Mouse (Mus musculus) forebrain, embryonic 10.5 days (tissue): ENCODE measurements at regions not wholly inside any gene's neighbourhood (a gene's known extent, or its start where the extent isn't known, plus 50 kb on each side); places are given as distances from the start of the nearest gene placed in this dataset.
"Not testable (repeated sequence)": the region's sequence is repeated elsewhere in the genome, so short reads cannot be mapped to it uniquely, and the experiment has no call there.

Experiments used
- DNase-seq: peaks from one replicate; pipeline ENCODE4 v3.0.0-alpha.2; 2017; ENCODE audit warnings: low spot score; ENCODE audit errors: extremely low spot score
- H3K27ac ChIP-seq: fragments of 300-500 bp; sonication (generic); 2 replicates; pipeline ENCODE4 v1.5.1; 2016; ENCODE audit warnings: mild to moderate bottlenecking
- H3K27me3 ChIP-seq: fragments of 300-500 bp; sonication (generic); 2 replicates; pipeline ENCODE4 v1.6.1; 2016; ENCODE audit warnings: mild to moderate bottlenecking; ENCODE audit not compliant: poor library complexity, severe bottlenecking
- H3K36me3 ChIP-seq: fragments of 300-500 bp; sonication (generic); replicated peaks from 2 replicates; pipeline ENCODE4 v1.6.1; 2016; ENCODE audit warnings: mild to moderate bottlenecking, moderate library complexity
- H3K4me1 ChIP-seq: fragments of 300-500 bp; sonication (generic); 2 replicates; pipeline ENCODE4 v1.6.1; 2016
- H3K4me3 ChIP-seq: fragments of 300-500 bp; sonication (generic); 2 replicates; pipeline ENCODE4 v1.5.1; 2016; ENCODE audit warnings: mild to moderate bottlenecking, moderate library complexity
- H3K9me3 ChIP-seq: fragments of 300-500 bp; sonication (generic); 2 replicates; pipeline ENCODE4 v1.6.1; 2016; ENCODE audit warnings: mild to moderate bottlenecking, moderate library complexity
- WGBS: fragments of 180-500 bp; shearing (Covaris S2); methylation state at CpG from one replicate; pipeline ENCODE4 v1.1.7; 2016; 5-methylcytosine and 5-hydroxymethylcytosine counted together

GRCm38 (mm10) chr2:108785161-108785957, 495.2 kb upstream of the Kif18a start:
- no peaks in the 10 kb centered on the region for H3K27me3 ChIP-seq
- no peak for DNase-seq
- H3K27ac ChIP-seq, result no peak overlapping the region
- H3K4me3 ChIP-seq, result no peak overlapping the region
- H3K4me1 ChIP-seq, result no peaks in the 10 kb centered on the region
- no peaks in the 10 kb centered on the region for H3K9me3 ChIP-seq
- H3K36me3 ChIP-seq, result no peaks in the 10 kb centered on the region
- WGBS, result 88% methylated on average over 19 of the region's 19 CpGs

DNA sequence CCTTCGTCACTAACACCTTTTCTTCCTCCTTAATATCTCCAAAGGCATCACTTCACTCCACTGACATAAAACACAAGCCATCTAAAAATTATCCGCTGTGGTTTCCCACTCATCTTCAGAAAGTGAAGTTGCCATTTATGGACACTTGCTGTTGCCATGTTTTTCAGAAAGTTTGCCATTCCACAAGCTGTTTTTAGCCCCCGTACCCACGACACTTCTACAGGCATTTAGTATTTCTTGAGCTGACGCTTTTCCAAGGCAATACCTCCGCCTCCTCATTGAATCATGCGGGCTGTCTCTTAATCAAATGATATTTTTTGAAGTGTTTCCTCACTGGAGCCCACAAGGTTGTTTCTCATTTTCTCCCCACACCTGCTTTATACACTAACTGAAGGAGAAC, 491.4 kb upstream of the Kif18a start:
- Histone ChIP-seq H3K36me3 (no peaks in the 10 kb centered on the region), H3K4me3 (no peak overlapping the region), H3K27me3 (no peaks in the 10 kb centered on the region), H3K9me3 (no peaks in the 10 kb centered on the region), H3K4me1 (no peaks in the 10 kb centered on the region), H3K27ac (no peak overlapping the region)
- no peak for DNase-seq
- WGBS, result 91% methylated on average over 7 of the region's 7 CpGs

GRCm38 (mm10) chr2:108795145-108795544, 485.4 kb upstream of the Kif18a start:
- Histone ChIP-seq H3K4me3 (no peak overlapping the region), H3K4me1 (no peaks in the 10 kb centered on the region), H3K36me3 (no peaks in the 10 kb centered on the region), H3K9me3 (no peaks in the 10 kb centered on the region), H3K27me3 (no peaks in the 10 kb centered on the region), H3K27ac (no peak overlapping the region)
- WGBS, result 68% methylated on average over 2 of the region's 2 CpGs
- no peak for DNase-seq

- Histone ChIP-seq H3K4me3 (no peak overlapping the region), H3K27me3 (no peaks in the 10 kb centered on the region), H3K27ac (no peak overlapping the region), H3K9me3 (no peaks in the 10 kb centered on the region), H3K4me1 (no peaks in the 10 kb centered on the region), H3K36me3 (no peaks in the 10 kb centered on the region)
- 92% methylated on average over 2 of the region's 2 CpGs for WGBS
- no peak for DNase-seq
Measured at GRCm38 (mm10) chr2:108796816-108797581, 483.5 kb upstream of the Kif18a start.

DNA sequence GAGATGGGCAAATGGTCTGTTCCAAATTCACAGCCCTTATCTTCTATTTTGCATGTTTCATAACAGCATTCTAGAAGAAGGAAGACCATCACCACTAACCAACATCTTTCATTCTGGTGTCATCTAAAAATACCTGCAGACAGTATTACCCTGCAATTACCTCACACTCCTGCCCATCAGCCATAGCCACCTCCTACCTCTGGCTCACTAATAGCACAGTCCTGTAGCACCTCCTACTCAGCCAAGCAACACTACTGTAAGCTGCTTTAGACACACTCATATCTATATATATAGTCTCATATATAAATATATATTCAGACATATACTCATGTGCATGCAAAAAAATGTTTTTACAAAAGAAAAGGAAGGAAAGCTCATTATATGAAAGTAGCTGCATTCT, 468.2 kb upstream of the Kif18a start:
- Histone ChIP-seq H3K27me3 (no peaks in the 10 kb centered on the region), H3K9me3 (no peaks in the 10 kb centered on the region), H3K4me3 (no peak overlapping the region), H3K4me1 (no peaks in the 10 kb centered on the region), H3K36me3 (no peaks in the 10 kb centered on the region), H3K27ac (no peak overlapping the region)
- no peak for DNase-seq

- Histone ChIP-seq H3K27me3 (no peaks in the 10 kb centered on the region), H3K36me3 (no peaks in the 10 kb centered on the region), H3K27ac (no peak overlapping the region), H3K9me3 (no peaks in the 10 kb centered on the region), H3K4me3 (no peak overlapping the region), H3K4me1 (no peaks in the 10 kb centered on the region)
- WGBS, result 79% methylated on average over 6 of the region's 6 CpGs
- DNase-seq, result no peak
Measured at GRCm38 (mm10) chr2:108813040-108813566, 467.4 kb upstream of the Kif18a start.

- Histone ChIP-seq H3K9me3 (no peaks in the 10 kb centered on the region), H3K27ac (no peak overlapping the region), H3K36me3 (no peaks in the 10 kb centered on the region), H3K27me3 (no peaks in the 10 kb centered on the region), H3K4me1 (peaks cover 8% of the 10 kb centered on the region), H3K4me3 (no peak overlapping the region)
- no peak for DNase-seq
Measured at GRCm38 (mm10) chr2:108816579-108816978, 464.0 kb upstream of the Kif18a start.

DNA sequence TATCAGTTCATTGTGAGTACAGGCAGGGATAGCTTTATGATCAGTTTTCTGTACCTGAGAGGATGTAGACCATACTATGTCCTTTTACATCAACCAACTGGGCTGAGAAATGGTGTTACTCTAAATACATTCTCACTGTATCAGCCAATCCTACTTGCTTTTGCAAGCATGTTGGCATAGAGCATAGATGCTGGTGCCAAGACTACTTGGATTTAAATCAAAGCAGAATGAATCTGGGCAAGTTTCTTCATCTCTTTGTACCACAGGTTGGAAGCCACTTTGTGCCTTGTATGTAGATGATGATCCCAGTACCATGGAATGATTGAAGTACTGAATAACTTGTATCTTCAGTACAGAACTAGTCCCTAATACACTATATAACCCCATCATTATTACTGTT, 456.5 kb upstream of the Kif18a start:
- Histone ChIP-seq H3K9me3 (no peaks in the 10 kb centered on the region), H3K27ac (no peak overlapping the region), H3K4me1 (peaks cover 30% of the 10 kb centered on the region), H3K36me3 (no peaks in the 10 kb centered on the region), H3K27me3 (no peaks in the 10 kb centered on the region), H3K4me3 (no peak overlapping the region)
- DNase-seq, result no peak

- 81% methylated on average over 5 of the region's 5 CpGs for WGBS
Measured at GRCm38 (mm10) chr2:108825981-108826380, 454.6 kb upstream of the Kif18a start.

DNA sequence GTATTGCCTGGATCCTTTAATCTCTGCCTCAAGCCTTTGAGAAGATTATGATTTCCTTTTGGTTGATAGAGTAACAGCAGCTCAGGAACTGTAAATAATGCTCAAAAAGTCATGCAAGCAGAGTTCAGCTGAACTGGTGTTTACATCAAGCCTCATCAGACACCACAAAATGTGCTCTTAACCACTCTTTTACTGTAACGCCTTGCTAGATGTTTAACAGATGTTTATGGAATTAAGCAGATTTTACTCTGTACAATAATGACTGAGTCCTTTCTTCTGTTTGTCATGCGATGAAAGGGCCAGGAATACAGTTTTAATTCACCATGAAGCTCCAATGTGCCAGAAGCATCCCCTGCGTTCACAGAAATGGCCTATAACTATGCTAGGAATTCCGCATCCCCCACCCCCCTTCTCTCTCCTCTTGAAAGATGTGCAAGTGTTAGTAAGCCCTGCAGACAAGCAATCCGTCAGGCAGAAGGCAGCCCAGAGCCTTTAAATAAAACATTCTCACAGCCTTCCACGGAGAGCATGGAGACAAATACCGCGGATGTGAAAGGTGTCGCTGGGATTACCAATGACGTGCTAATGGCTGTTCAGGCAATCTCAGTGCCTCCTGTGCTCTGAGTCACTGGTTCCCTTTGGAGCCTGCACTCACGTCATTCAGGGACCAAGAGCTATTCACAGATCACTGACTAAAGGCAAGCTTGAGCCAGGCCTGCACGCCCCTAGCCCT, 453.3 kb upstream of the Kif18a start:
- no peaks in the 10 kb centered on the region for H3K27me3 ChIP-seq
- DNase-seq, result peak; percentile 61
- no peaks in the 10 kb centered on the region for H3K36me3 ChIP-seq
- peak overlapping the region; percentile 79 for H3K27ac ChIP-seq
- peak overlapping the region; percentile 37 for H3K4me3 ChIP-seq
- 10% methylated on average over 12 of the region's 12 CpGs for WGBS
- H3K9me3 ChIP-seq, result no peaks in the 10 kb centered on the region
- peaks cover 26% of the 10 kb centered on the region for H3K4me1 ChIP-seq

More at GRCm38 (mm10) chr2:108825981-108826380, 454.6 kb upstream of the Kif18a start:
- H3K4me3 ChIP-seq, result no peak overlapping the region
- no peaks in the 10 kb centered on the region for H3K27me3 ChIP-seq
- no peak for DNase-seq
- no peaks in the 10 kb centered on the region for H3K36me3 ChIP-seq
- no peak overlapping the region for H3K27ac ChIP-seq
- H3K9me3 ChIP-seq, result no peaks in the 10 kb centered on the region
- H3K4me1 ChIP-seq, result peaks cover 25% of the 10 kb centered on the region

- 45% methylated on average over 3 of the region's 3 CpGs for WGBS
- H3K27ac ChIP-seq, result peak overlapping the region; percentile 79
- H3K27me3 ChIP-seq, result no peaks in the 10 kb centered on the region
- H3K36me3 ChIP-seq, result no peaks in the 10 kb centered on the region
- H3K4me3 ChIP-seq, result no peak overlapping the region
- H3K9me3 ChIP-seq, result no peaks in the 10 kb centered on the region
- peaks cover 26% of the 10 kb centered on the region for H3K4me1 ChIP-seq
- DNase-seq, result no peak
Measured at GRCm38 (mm10) chr2:108827974-108828700, 452.4 kb upstream of the Kif18a start.

- not testable (repeated sequence) for H3K27ac ChIP-seq, DNase-seq, H3K4me1 ChIP-seq, H3K9me3 ChIP-seq, H3K4me3 ChIP-seq, H3K36me3 ChIP-seq, H3K27me3 ChIP-seq
- WGBS, result 55% methylated on average over 2 of the region's 2 CpGs
Measured at GRCm38 (mm10) chr2:108843855-108844254, 436.7 kb upstream of the Kif18a start.
